Mouse (Mus musculus): ENCODE results near the gene Olfr1392. TPM values are rescaled to one million over a fixed set of nuclear protein-coding genes. Genes with fewer than 3 reads are reported as not detected.

The Olfr1392 gene
- polyA plus RNA-seq, 1 experiment, result not detected

- no peak overlapping the region for H3ac ChIP-seq (ENCODE audit: control insufficient read depth, insufficient read length)
- no peak overlapping the region for H3K4me3 ChIP-seq
- no peak for TF ChIP-seq SRF (IDR thresholded peaks at IDR 0.05; ENCODE audit: control insufficient read depth, insufficient read length, low read depth)
- no peak for TF ChIP-seq USF1 (IDR thresholded peaks at IDR 0.05; ENCODE audit: low read depth)
- no peak for TF ChIP-seq TCF3 (IDR thresholded peaks at IDR 0.05; ENCODE audit: insufficient read length, low read depth)
- TF ChIP-seq MYOG (IDR thresholded peaks at IDR 0.05; ENCODE audit: control insufficient read depth in 1 of 3, insufficient read depth in 1 of 3, insufficient read length in 2 of 3, low read depth in 2 of 3), result no peak
- no peak for TF ChIP-seq E2F4 (IDR thresholded peaks at IDR 0.05; ENCODE audit: insufficient read depth)
- TF ChIP-seq CEBPB (IDR thresholded peaks at IDR 0.05; ENCODE audit: insufficient read depth, poor library complexity, severe bottlenecking), result no peak
- no peak for TF ChIP-seq MAX (IDR thresholded peaks at IDR 0.05; ENCODE audit: low read depth)
- no peak for TF ChIP-seq MYOD1 (IDR thresholded peaks at IDR 0.05; ENCODE audit: control insufficient read depth in 1 of 3, insufficient read length in 2 of 3, low read depth in 2 of 3)
- no peak for TF ChIP-seq TCF12 (IDR thresholded peaks at IDR 0.05; ENCODE audit: insufficient read depth, poor library complexity, severe bottlenecking)
- no peak for TF ChIP-seq POLR2AphosphoS2 (IDR thresholded peaks at IDR 0.05; ENCODE audit: insufficient read length, low read depth)
- TF ChIP-seq REST (IDR thresholded peaks at IDR 0.05; ENCODE audit: insufficient read depth, insufficient read length), result no peak
- no peak for TF ChIP-seq POLR2A (IDR thresholded peaks at IDR 0.05; ENCODE audit: insufficient read length, low read depth)
- no peaks in the 10 kb centered on the region for H3K27me3 ChIP-seq (ENCODE audit: control insufficient read depth, insufficient read depth, insufficient read length)
- peaks cover 16% of the 10 kb centered on the region for H3K36me3 ChIP-seq (ENCODE audit: control insufficient read depth, insufficient read depth)
- peaks cover 5% of the 10 kb centered on the region for H3K79me2 ChIP-seq (ENCODE audit: control insufficient read depth, insufficient read depth)
- no peak overlapping the region for H3K4me2 ChIP-seq (ENCODE audit: low read depth)
Measured at GRCm38 (mm10) chr11:49263149-49263548, 21.9 kb upstream of the Olfr1392 start.

GRCm38 (mm10) chr11:49264081-49264480 lies 21.0 kb upstream of the Olfr1392 start:
- Histone ChIP-seq H3K36me3 (ENCODE audit: control insufficient read depth, insufficient read depth) (peaks cover 9% of the 10 kb centered on the region), H3K4me3 (no peak overlapping the region), H3K27me3 (ENCODE audit: control insufficient read depth, insufficient read depth, insufficient read length) (no peaks in the 10 kb centered on the region), H3K79me2 (ENCODE audit: control insufficient read depth, insufficient read depth) (no peaks in the 10 kb centered on the region), H3K4me2 (ENCODE audit: low read depth) (no peak overlapping the region), H3ac (ENCODE audit: control insufficient read depth, insufficient read length) (no peak overlapping the region)
- no peak for TF ChIP-seq POLR2A (IDR thresholded peaks at IDR 0.05; ENCODE audit: insufficient read length, low read depth)
- no peak for TF ChIP-seq TCF12 (IDR thresholded peaks at IDR 0.05; ENCODE audit: insufficient read depth, poor library complexity, severe bottlenecking)
- no peak for TF ChIP-seq POLR2AphosphoS2 (IDR thresholded peaks at IDR 0.05; ENCODE audit: insufficient read length, low read depth)
- no peak for TF ChIP-seq MAX (IDR thresholded peaks at IDR 0.05; ENCODE audit: low read depth)
- no peak for TF ChIP-seq CEBPB (IDR thresholded peaks at IDR 0.05; ENCODE audit: insufficient read depth, poor library complexity, severe bottlenecking)
- TF ChIP-seq MYOD1 (IDR thresholded peaks at IDR 0.05; ENCODE audit: control insufficient read depth in 1 of 3, insufficient read length in 2 of 3, low read depth in 2 of 3), result no peak
- no peak for TF ChIP-seq USF1 (IDR thresholded peaks at IDR 0.05; ENCODE audit: low read depth)
- TF ChIP-seq MYOG (IDR thresholded peaks at IDR 0.05; ENCODE audit: control insufficient read depth in 1 of 3, insufficient read depth in 1 of 3, insufficient read length in 2 of 3, low read depth in 2 of 3), result no peak
- no peak for TF ChIP-seq TCF3 (IDR thresholded peaks at IDR 0.05; ENCODE audit: insufficient read length, low read depth)
- no peak for TF ChIP-seq REST (IDR thresholded peaks at IDR 0.05; ENCODE audit: insufficient read depth, insufficient read length)
- TF ChIP-seq SRF (IDR thresholded peaks at IDR 0.05; ENCODE audit: control insufficient read depth, insufficient read length, low read depth), result no peak
- TF ChIP-seq E2F4 (IDR thresholded peaks at IDR 0.05; ENCODE audit: insufficient read depth), result no peak

DNA sequence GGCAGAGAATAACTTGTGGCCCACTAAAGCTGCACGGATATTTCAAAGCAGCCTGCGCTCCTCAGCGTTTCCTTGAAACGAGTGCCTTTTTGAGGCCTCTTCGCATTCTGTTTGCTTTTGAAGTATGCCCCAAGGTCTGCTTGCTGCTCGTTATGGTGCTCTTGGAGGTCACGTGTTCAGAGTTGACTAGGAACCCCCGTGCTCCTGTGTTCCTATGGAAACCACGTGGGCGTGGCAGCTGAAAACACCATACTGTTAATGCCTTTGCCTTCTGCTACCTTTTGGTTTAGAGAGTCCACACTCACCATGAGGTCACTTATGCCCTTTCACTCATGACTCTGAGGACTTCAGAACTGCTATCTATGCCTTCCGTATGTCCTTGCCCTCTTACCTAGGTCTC lies 20.5 kb upstream of the Olfr1392 start:
- TF ChIP-seq MYOD1 (IDR thresholded peaks at IDR 0.05; ENCODE audit: control insufficient read depth in 1 of 3, insufficient read length in 2 of 3, low read depth in 2 of 3) (no peak), CEBPB (IDR thresholded peaks at IDR 0.05; ENCODE audit: insufficient read depth, poor library complexity, severe bottlenecking) (no peak), POLR2A (IDR thresholded peaks at IDR 0.05; ENCODE audit: insufficient read length, low read depth) (no peak), SRF (IDR thresholded peaks at IDR 0.05; ENCODE audit: control insufficient read depth, insufficient read length, low read depth) (no peak), USF1 (IDR thresholded peaks at IDR 0.05; ENCODE audit: low read depth) (no peak), TCF3 (IDR thresholded peaks at IDR 0.05; ENCODE audit: insufficient read length, low read depth) (no peak), REST (IDR thresholded peaks at IDR 0.05; ENCODE audit: insufficient read depth, insufficient read length) (no peak), POLR2AphosphoS2 (IDR thresholded peaks at IDR 0.05; ENCODE audit: insufficient read length, low read depth) (no peak), MYOG (IDR thresholded peaks at IDR 0.05; ENCODE audit: control insufficient read depth in 1 of 3, insufficient read depth in 1 of 3, insufficient read length in 2 of 3, low read depth in 2 of 3) (no peak), E2F4 (IDR thresholded peaks at IDR 0.05; ENCODE audit: insufficient read depth) (no peak), MAX (IDR thresholded peaks at IDR 0.05; ENCODE audit: low read depth) (no peak), TCF12 (IDR thresholded peaks at IDR 0.05; ENCODE audit: insufficient read depth, poor library complexity, severe bottlenecking) (no peak)
- Histone ChIP-seq H3K27me3 (ENCODE audit: control insufficient read depth, insufficient read depth, insufficient read length) (no peaks in the 10 kb centered on the region), H3ac (ENCODE audit: control insufficient read depth, insufficient read length) (no peak overlapping the region), H3K79me2 (ENCODE audit: control insufficient read depth, insufficient read depth) (no peaks in the 10 kb centered on the region), H3K4me2 (ENCODE audit: low read depth) (no peak overlapping the region), H3K36me3 (ENCODE audit: control insufficient read depth, insufficient read depth) (peaks cover 9% of the 10 kb centered on the region), H3K4me3 (no peak overlapping the region)

DNA sequence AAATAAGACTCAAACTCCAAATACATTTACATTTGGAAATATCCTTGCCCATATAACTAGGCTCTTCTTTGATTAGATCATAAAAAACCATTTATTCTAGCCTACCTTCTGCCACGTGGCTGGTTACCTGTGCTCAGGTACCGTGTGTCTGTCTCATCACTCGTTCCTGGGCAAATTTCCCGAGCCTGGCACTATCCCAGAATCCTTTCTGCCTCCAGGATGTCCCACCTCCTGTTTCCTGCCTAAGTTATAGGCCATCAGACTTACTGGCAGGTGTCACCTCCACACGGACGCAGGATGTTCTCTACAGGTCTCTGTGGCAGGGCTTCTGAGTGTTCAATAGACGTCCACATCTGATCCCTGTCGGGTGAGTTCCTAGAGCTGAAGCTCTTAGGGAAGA lies 20.0 kb upstream of the Olfr1392 start:
- no peaks in the 10 kb centered on the region for H3K27me3 ChIP-seq (ENCODE audit: control insufficient read depth, insufficient read depth, insufficient read length)
- H3K79me2 ChIP-seq (ENCODE audit: control insufficient read depth, insufficient read depth), result no peaks in the 10 kb centered on the region
- no peak overlapping the region for H3ac ChIP-seq (ENCODE audit: control insufficient read depth, insufficient read length)
- no peak overlapping the region for H3K4me2 ChIP-seq (ENCODE audit: low read depth)
- peaks cover 5% of the 10 kb centered on the region for H3K36me3 ChIP-seq (ENCODE audit: control insufficient read depth, insufficient read depth)
- TF ChIP-seq E2F4 (IDR thresholded peaks at IDR 0.05; ENCODE audit: insufficient read depth), result no peak
- no peak for TF ChIP-seq USF1 (IDR thresholded peaks at IDR 0.05; ENCODE audit: low read depth)
- no peak for TF ChIP-seq POLR2A (IDR thresholded peaks at IDR 0.05; ENCODE audit: insufficient read length, low read depth)
- no peak for TF ChIP-seq TCF3 (IDR thresholded peaks at IDR 0.05; ENCODE audit: insufficient read length, low read depth)
- no peak for TF ChIP-seq MYOD1 (IDR thresholded peaks at IDR 0.05; ENCODE audit: control insufficient read depth in 1 of 3, insufficient read length in 2 of 3, low read depth in 2 of 3)
- no peak for TF ChIP-seq CEBPB (IDR thresholded peaks at IDR 0.05; ENCODE audit: insufficient read depth, poor library complexity, severe bottlenecking)
- TF ChIP-seq POLR2AphosphoS2 (IDR thresholded peaks at IDR 0.05; ENCODE audit: insufficient read length, low read depth), result no peak
- no peak for TF ChIP-seq REST (IDR thresholded peaks at IDR 0.05; ENCODE audit: insufficient read depth, insufficient read length)
- TF ChIP-seq SRF (IDR thresholded peaks at IDR 0.05; ENCODE audit: control insufficient read depth, insufficient read length, low read depth), result no peak
- TF ChIP-seq TCF12 (IDR thresholded peaks at IDR 0.05; ENCODE audit: insufficient read depth, poor library complexity, severe bottlenecking), result no peak
- no peak for TF ChIP-seq MAX (IDR thresholded peaks at IDR 0.05; ENCODE audit: low read depth)
- TF ChIP-seq MYOG (IDR thresholded peaks at IDR 0.05; ENCODE audit: control insufficient read depth in 1 of 3, insufficient read depth in 1 of 3, insufficient read length in 2 of 3, low read depth in 2 of 3), result no peak
- H3K4me3 ChIP-seq, result no peak overlapping the region

Data from myocyte (in vitro differentiated cells).